Mouse (Mus musculus) cerebellum, adult 2 months (tissue): ENCODE results near the gene AC129217.1. TPM values are rescaled to one million over a fixed set of nuclear protein-coding genes. Genes with fewer than 3 reads are reported as not detected.
A peak's percentile ranks its signal among the peaks of the same experiment; 100 is the strongest.

ENCODE experiments used
- DNase-seq, 2 experiments: peaks; one replicate each; pipeline ENCODE4 v3.0.0; 2021
- H3K27ac ChIP-seq: fragments of 200-500 bp; 2 replicates; pipeline ENCODE4 v1.5.1; 2012; ENCODE audit warnings: low read length, control low read depth, inconsistent platforms; ENCODE audit not compliant: insufficient read depth
- H3K27me3 ChIP-seq: fragments of 200-500 bp; 2 replicates; pipeline ENCODE4 v1.6.1; 2012; ENCODE audit warnings: inconsistent platforms, mild to moderate bottlenecking, low read length, moderate library complexity; ENCODE audit not compliant: control insufficient read depth, insufficient read depth
- H3K4me1 ChIP-seq: fragments of 200-500 bp; 2 replicates; pipeline ENCODE4 v1.6.1; 2011; ENCODE audit warnings: low read length; ENCODE audit not compliant: control insufficient read depth, insufficient read depth
- H3K4me3 ChIP-seq: fragments of 200-500 bp; replicated peaks from 2 replicates; pipeline ENCODE3; 2011; ENCODE audit warnings: mild to moderate bottlenecking, low read depth, low read length, control low read depth; ENCODE audit not compliant: insufficient read depth
- CTCF ChIP-seq: fragments of 200-500 bp; IDR thresholded peaks from 2 replicates; pipeline ENCODE4 v1.5.1; 2011; ENCODE audit warnings: low read depth, mild to moderate bottlenecking, control low read depth, low read length, moderate library complexity, borderline replicate concordance; ENCODE audit not compliant: insufficient read depth
- POLR2A ChIP-seq: fragments of 200-500 bp; IDR thresholded peaks from 2 replicates; pipeline ENCODE4 v1.6.1; 2011; ENCODE audit warnings: low read length, control low read depth, borderline replicate concordance; ENCODE audit not compliant: insufficient read depth
- WGBS: fragments of 180-500 bp; shearing (Covaris S2); methylation state at CpG from one replicate; pipeline ENCODE4 v1.1.7; 2018; 5-methylcytosine and 5-hydroxymethylcytosine counted together
- polyA plus RNA-seq: library from polyadenylated mRNA; depleted of rRNA; stranded (reverse); fragments of >200 nt; gene quantifications from 2 replicates; pipeline ENCODE4 v1.2.3, GENCODE M21; 2012; rRNA removed

The AC129217.1 gene
- not detected in 2 replicates for polyA plus RNA-seq

DNA sequence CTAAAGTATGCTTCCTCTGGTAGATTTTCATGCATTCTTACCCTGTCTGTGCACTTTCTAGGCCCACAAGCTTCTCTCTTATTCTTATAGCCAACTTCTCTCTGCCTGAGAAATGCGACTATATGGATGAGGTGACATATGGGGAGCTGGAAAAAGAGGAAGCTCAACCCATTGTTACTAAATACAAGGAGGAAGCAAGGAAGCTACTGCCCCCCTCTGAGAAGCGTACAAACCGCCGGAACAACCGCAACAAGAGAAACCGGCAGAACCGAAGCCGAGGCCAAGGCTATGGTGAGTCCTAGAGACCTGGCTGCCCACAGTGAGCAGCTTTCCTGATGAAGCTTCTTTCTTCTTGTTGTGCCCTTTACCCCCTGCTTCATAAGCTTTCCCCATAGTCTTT is at the start of gene AC129217.1:
AC129217.1 (plus strand) TSS at position 114 of the 400 bp plus-strand sequence.
- 66% methylated on average over 8 of the region's 8 CpGs for WGBS
- no peak for TF ChIP-seq CTCF
- no peak for TF ChIP-seq POLR2A
- H3K4me3 ChIP-seq = no peak within 1 kb of the TSS
- no peaks in the 10 kb centered on the region for H3K27me3 ChIP-seq
- DNase-seq = no peak
- no peak within 1 kb of the TSS for H3K27ac ChIP-seq
- 0 out of 2 replicates have a peak, but pooled peaks cover 2% of the 10 kb centered on the region for H3K4me1 ChIP-seq

DNA sequence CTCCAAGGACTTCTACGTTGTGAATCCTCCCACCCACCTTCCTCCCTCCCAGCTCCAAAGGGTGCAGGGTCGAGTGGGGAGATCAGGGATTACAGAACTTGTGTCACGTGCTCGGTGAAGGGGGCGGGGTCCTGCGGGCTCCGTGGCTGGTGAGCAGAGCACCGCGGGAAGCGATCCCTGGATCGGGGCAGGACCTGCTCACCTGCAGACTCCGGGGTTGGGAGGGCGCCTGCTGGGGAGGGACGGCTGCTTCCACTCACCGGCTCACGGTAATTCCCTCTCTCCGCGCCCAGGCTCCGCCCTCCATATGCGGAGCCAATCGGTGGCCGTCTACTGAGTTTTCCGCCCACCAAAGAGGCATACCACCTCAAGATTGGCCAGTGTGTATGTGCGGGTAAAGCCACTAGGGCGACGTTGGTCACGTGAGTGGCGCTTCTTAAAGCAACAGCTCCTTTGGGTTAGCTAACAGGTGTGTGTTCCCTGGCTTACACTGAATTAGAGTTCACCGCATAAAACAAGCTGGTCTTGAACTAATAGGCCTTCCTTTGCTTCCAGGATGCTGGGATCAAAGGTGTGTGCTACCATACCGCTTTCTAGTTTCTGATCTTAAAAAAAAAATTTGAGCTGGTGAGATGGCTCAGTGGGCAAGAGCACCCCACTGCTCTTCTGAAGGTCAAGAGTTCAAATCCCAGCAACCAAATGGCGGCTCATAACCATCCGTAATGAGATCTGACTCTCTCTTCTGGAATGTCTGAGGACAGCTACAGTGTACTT is 43.4 kb upstream of the AC129217.1 start, which contains the start of gene Taf6l:
Taf6l (minus strand) TSS at position 410 of the 774 bp plus-strand sequence.
- under 1% methylated on average over 32 of the region's 32 CpGs for WGBS
- no peak within 1 kb of the TSS for H3K27ac ChIP-seq

GRCm38 (mm10) chr19:8788521-8788920 is 41.1 kb upstream of the AC129217.1 start:
- WGBS = 17% methylated on average over 3 of the region's 3 CpGs
- DNase-seq = peak; percentile 49 to 64
- no peak overlapping the region for H3K4me3 ChIP-seq
- H3K27me3 ChIP-seq = no peaks in the 10 kb centered on the region
- peaks cover 3% of the 10 kb centered on the region; the same call in 1 of the 2 replicates for H3K4me1 ChIP-seq
- no peak for TF ChIP-seq CTCF
- no peak for TF ChIP-seq POLR2A
- H3K27ac ChIP-seq = 0 out of 2 replicates have a peak overlapping the region, but pooled peaks have one; percentile 12

More for the DNA sequence above, 43.4 kb upstream of the AC129217.1 start, which contains the start of gene Taf6l:
- DNase-seq = peak; percentile 90 to 95
- Histone ChIP-seq H3K27me3 (no peaks in the 10 kb centered on the region), H3K4me1 (peaks cover 3% of the 10 kb centered on the region; the same call in 1 of the 2 replicates), H3K4me3 (peak within 1 kb of the TSS; percentile 91)
- TF ChIP-seq CTCF = no peak; the same call in 1 of the 2 replicates
- TF ChIP-seq POLR2A = peak; percentile 45; the same call in 1 of the 2 replicates

GRCm38 (mm10) chr19:8789171-8789570 is 40.4 kb upstream of the AC129217.1 start:
- peak overlapping the region; percentile 12; the same call in 1 of the 2 replicates for H3K27ac ChIP-seq
- TF ChIP-seq POLR2A = no peak
- no peak for TF ChIP-seq CTCF
- H3K4me3 ChIP-seq = no peak overlapping the region
- no peaks in the 10 kb centered on the region for H3K27me3 ChIP-seq
- peak in 1 of 2 experiments; percentile 38 for DNase-seq
- peaks cover 3% of the 10 kb centered on the region; the same call in 1 of the 2 replicates for H3K4me1 ChIP-seq
- WGBS = 18% methylated on average over 1 of the region's 1 CpGs

DNA sequence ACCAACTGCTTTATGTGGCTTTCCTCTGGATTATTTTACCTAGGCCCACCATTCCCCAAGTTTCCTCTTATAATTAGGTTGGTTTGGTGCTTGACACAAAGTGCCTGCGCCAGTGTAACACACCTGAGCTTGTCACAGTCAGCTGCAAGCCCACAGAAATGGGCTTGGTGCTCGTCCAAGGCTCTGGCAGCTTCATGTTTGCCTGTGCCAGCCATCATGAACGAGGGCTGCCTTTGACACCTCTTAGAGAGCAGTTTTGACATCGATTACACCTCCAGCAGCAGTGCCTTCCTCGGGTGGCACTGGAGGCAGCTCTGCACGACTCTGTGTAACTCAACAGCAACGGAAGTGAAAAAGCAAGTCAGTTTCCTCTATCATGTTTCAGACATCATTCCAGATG is 39.4 kb upstream of the AC129217.1 start:
- Histone ChIP-seq H3K27me3 (no peaks in the 10 kb centered on the region), H3K27ac (no peak overlapping the region), H3K4me3 (no peak overlapping the region), H3K4me1 (peaks cover 3% of the 10 kb centered on the region; the same call in 1 of the 2 replicates)
- TF ChIP-seq CTCF (no peak), POLR2A (no peak)
- no peak for DNase-seq
- WGBS = 48% methylated on average over 7 of the region's 7 CpGs

- WGBS = under 1% methylated on average over 25 of the region's 25 CpGs
- Histone ChIP-seq H3K4me3 (peak within 1 kb of the TSS; percentile 97), H3K27ac (peak within 1 kb of the TSS; percentile 51; the same call in 1 of the 2 replicates), H3K4me1 (no peaks in the 10 kb centered on the region; the same call in 1 of the 2 replicates), H3K27me3 (no peaks in the 10 kb centered on the region)
- DNase-seq = peak; percentile 86 to 90
- TF ChIP-seq CTCF = no peak
- peak; percentile 76; the same call in 1 of the 2 replicates for TF ChIP-seq POLR2A
These were observed 31.2 kb upstream of the AC129217.1 start, which contains the start of gene Polr2g for GRCm38 (mm10) chr19:8798264-8798946. TSS of gene Polr2g (minus strand) at chr19:8798577.

GRCm38 (mm10) chr19:8798947-8799315 is 30.6 kb upstream of the AC129217.1 start:
- no peaks in the 10 kb centered on the region; the same call in 1 of the 2 replicates for H3K4me1 ChIP-seq
- no peak for DNase-seq
- H3K27ac ChIP-seq = no peak overlapping the region
- no peaks in the 10 kb centered on the region for H3K27me3 ChIP-seq
- no peak overlapping the region for H3K4me3 ChIP-seq
- TF ChIP-seq POLR2A = no peak
- TF ChIP-seq CTCF = no peak
